In the genomic region with DNA sequence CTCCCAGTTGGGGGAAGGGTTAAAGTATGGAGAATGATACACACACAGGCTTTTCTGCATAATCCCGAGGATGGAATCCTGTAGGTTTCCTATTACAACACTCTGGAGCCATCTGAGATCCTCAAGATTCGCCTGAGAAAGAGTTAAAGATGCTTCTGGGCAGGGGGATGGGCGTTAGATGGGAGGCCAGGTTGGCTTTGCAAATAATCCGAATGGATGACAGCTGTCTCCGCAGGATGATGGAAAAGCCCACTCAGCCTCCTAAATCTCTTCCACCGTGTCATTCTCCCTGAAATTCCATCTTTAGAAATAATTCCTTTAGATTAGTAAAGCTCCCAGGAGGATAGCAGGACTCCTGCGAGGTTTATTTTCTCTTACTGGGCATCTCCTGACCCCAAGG, we compare ENCODE assay signal across 8 mouse cellular contexts. TPM values are rescaled to one million over a fixed set of nuclear protein-coding genes. Genes with fewer than 3 reads are reported as not detected.
DNase-seq lines count a peak whose midpoint lies in the region; ATAC-seq and TF ChIP-seq lines count a peak whose summit lies in the region.

No protein-coding gene starts in this region.

- no peak for TF ChIP-seq CTCF in brain, embryonic 14.5 days (IDR thresholded peaks at IDR 0.05; ENCODE audit: borderline replicate concordance, extremely low read depth, insufficient read depth, insufficient read length)
- no peak for TF ChIP-seq CTCF in thymus, adult 2 months (IDR thresholded peaks at IDR 0.05; ENCODE audit: borderline replicate concordance, control insufficient read depth, extremely low read depth, insufficient read depth, low read length, poor library complexity)

- WGBS in heart, embryonic 13.5 days: 17% methylated on average over 7 of the region's 7 CpGs
- 7% methylated on average over 7 of the region's 7 CpGs for WGBS in hindbrain, embryonic 15.5 days
- 4% methylated on average over 7 of the region's 7 CpGs for WGBS in midbrain, embryonic 16.5 days
- 90% methylated on average over 7 of the region's 7 CpGs for WGBS in thymus, adult 2 months

- no peaks in the 10 kb centered on the region for H3K27me3 ChIP-seq in heart, embryonic 13.5 days (replicated peaks)
- no peaks in the 10 kb centered on the region; the same call in 1 of the 2 replicates for H3K27me3 ChIP-seq in hindbrain, embryonic 15.5 days
- no peaks in the 10 kb centered on the region for H3K27me3 ChIP-seq in midbrain, embryonic 16.5 days (ENCODE audit: control insufficient read depth, insufficient read depth, low read depth, low read length)
- H3K27me3 ChIP-seq in thymus, adult 2 months (ENCODE audit: control insufficient read depth, insufficient read depth, low read length): no peaks in the 10 kb centered on the region

- H3K9ac ChIP-seq in heart, embryonic 13.5 days: peak overlapping the region; percentile 92
- no peak overlapping the region for H3K9ac ChIP-seq in hindbrain, embryonic 15.5 days
- H3K9ac ChIP-seq in midbrain, embryonic 16.5 days (ENCODE audit: low read depth, low read length): 0 out of 2 replicates have a peak overlapping the region, but pooled peaks have one; percentile 65

- peak overlapping the region; percentile 82 for H3K4me3 ChIP-seq in heart, embryonic 13.5 days
- peak overlapping the region; percentile 62 for H3K4me3 ChIP-seq in hindbrain, embryonic 15.5 days
- H3K4me3 ChIP-seq in midbrain, embryonic 16.5 days (ENCODE audit: low read depth, low read length): peak overlapping the region; percentile 59
- H3K4me3 ChIP-seq in thymus, adult 2 months (ENCODE audit: control insufficient read depth, insufficient read depth, low read length): no peak overlapping the region

- H3K4me2 ChIP-seq in heart, embryonic 13.5 days: peak overlapping the region; percentile 98
- H3K4me2 ChIP-seq in hindbrain, embryonic 15.5 days: peak overlapping the region; percentile 81
- peak overlapping the region; percentile 90 for H3K4me2 ChIP-seq in midbrain, embryonic 16.5 days (ENCODE audit: low read length)

- no peaks in the 10 kb centered on the region for H3K9me3 ChIP-seq in heart, embryonic 13.5 days
- H3K9me3 ChIP-seq in hindbrain, embryonic 15.5 days: no peaks in the 10 kb centered on the region
- no peaks in the 10 kb centered on the region for H3K9me3 ChIP-seq in midbrain, embryonic 16.5 days (replicated peaks; ENCODE audit: control insufficient read depth, low read length, poor library complexity, severe bottlenecking)

- DNase-seq in heart, postnatal 14 days: no peak
- DNase-seq in brain, embryonic 14.5 days (ENCODE audit: low read depth): peak; percentile 11
- DNase-seq in thymus, postnatal 4 days: no peak
- DNase-seq in thymus, adult 2 months: no peak
- DNase-seq in spleen, adult 12 weeks (ENCODE audit: low spot score): no peak

- H3K4me1 ChIP-seq in heart, embryonic 13.5 days: peaks cover 24% of the 10 kb centered on the region
- H3K4me1 ChIP-seq in hindbrain, embryonic 15.5 days (replicated peaks): peaks cover 19% of the 10 kb centered on the region
- peaks cover 12% of the 10 kb centered on the region for H3K4me1 ChIP-seq in midbrain, embryonic 16.5 days (ENCODE audit: control insufficient read depth, insufficient read depth, low read length)
- H3K4me1 ChIP-seq in thymus, adult 2 months (replicated peaks; ENCODE audit: control insufficient read depth, insufficient read depth, low read length): peaks cover 9% of the 10 kb centered on the region

- no peaks in the 10 kb centered on the region for H3K36me3 ChIP-seq in heart, embryonic 13.5 days
- no peaks in the 10 kb centered on the region for H3K36me3 ChIP-seq in hindbrain, embryonic 15.5 days
- no peaks in the 10 kb centered on the region for H3K36me3 ChIP-seq in midbrain, embryonic 16.5 days (ENCODE audit: control insufficient read depth, insufficient read depth, low read length)
- H3K36me3 ChIP-seq in thymus, adult 2 months (ENCODE audit: control insufficient read depth, insufficient read depth, low read length): no peaks in the 10 kb centered on the region

- no peak for ATAC-seq in heart, embryonic 13.5 days (ENCODE audit: extremely low read depth, insufficient number of reproducible peaks, low FRiP score, low TSS enrichment)
- ATAC-seq in hindbrain, embryonic 15.5 days (ENCODE audit: low FRiP score, low read depth): no peak
- no peak for ATAC-seq in midbrain, embryonic 16.5 days

- TF ChIP-seq POLR2A in brain, embryonic 14.5 days (IDR thresholded peaks at IDR 0.05; ENCODE audit: borderline replicate concordance, extremely low read depth, insufficient read depth, insufficient read length, poor library complexity, severe bottlenecking): no peak
- TF ChIP-seq POLR2A in thymus, adult 2 months (IDR thresholded peaks at IDR 0.05; ENCODE audit: control insufficient read depth, extremely low read depth, insufficient read depth, low read length, poor library complexity): no peak

- intact Hi-C loops in heart, postnatal 14 days (cut with DNase I): no loop called here

- H3K27ac ChIP-seq in heart, embryonic 13.5 days (replicated peaks): peak overlapping the region; percentile 93
- H3K27ac ChIP-seq in hindbrain, embryonic 15.5 days (replicated peaks): no peak overlapping the region
- no peak overlapping the region for H3K27ac ChIP-seq in midbrain, embryonic 16.5 days (ENCODE audit: low read length)
- H3K27ac ChIP-seq in thymus, adult 2 months (ENCODE audit: control insufficient read depth, insufficient read depth, low read length): no peak overlapping the region

RNA-seq across cellular contexts. Expression of gene Stom, which starts 1.2 kb away (rescaled TPM):
- polyA plus RNA-seq in heart, embryonic 13.5 days (2015; fragmentation: Nextera tagmentation; extraction: Ambion mirVana): 40.3 and 43.0 TPM in 2 replicates
- total RNA-seq in heart, postnatal 14 days (2021): 10 to 100 TPM; 65.0 to 72.0 TPM
- 8.2 and 11.6 TPM in 2 replicates for polyA plus RNA-seq in brain, embryonic 14.5 days (2012; rRNA removed)
- polyA plus RNA-seq in hindbrain, embryonic 15.5 days (2015; fragmentation: Nextera tagmentation; extraction: Ambion mirVana): 22.2 and 25.2 TPM in 2 replicates
- 14.5 and 17.6 TPM in 2 replicates for polyA plus RNA-seq in midbrain, embryonic 16.5 days (2015; fragmentation: Nextera tagmentation; extraction: Ambion mirVana)
- 18.8 and 19.4 TPM in 2 replicates for polyA plus RNA-seq in thymus, adult 2 months (2012; rRNA removed)

RNA-seq across cellular contexts. Expression of gene 4930568D16Rik, which starts 31.9 kb away (rescaled TPM):
- polyA plus RNA-seq in heart, embryonic 13.5 days (2015; fragmentation: Nextera tagmentation; extraction: Ambion mirVana): not detected in 2 replicates
- not detected for total RNA-seq in heart, postnatal 14 days (2021)
- polyA plus RNA-seq in brain, embryonic 14.5 days (2012; rRNA removed): not detected in 2 replicates
- polyA plus RNA-seq in hindbrain, embryonic 15.5 days (2015; fragmentation: Nextera tagmentation; extraction: Ambion mirVana): not detected in 2 replicates
- polyA plus RNA-seq in midbrain, embryonic 16.5 days (2015; fragmentation: Nextera tagmentation; extraction: Ambion mirVana): not detected in 2 replicates
- not detected in 2 replicates for polyA plus RNA-seq in thymus, adult 2 months (2012; rRNA removed)
